In the genomic region with DNA sequence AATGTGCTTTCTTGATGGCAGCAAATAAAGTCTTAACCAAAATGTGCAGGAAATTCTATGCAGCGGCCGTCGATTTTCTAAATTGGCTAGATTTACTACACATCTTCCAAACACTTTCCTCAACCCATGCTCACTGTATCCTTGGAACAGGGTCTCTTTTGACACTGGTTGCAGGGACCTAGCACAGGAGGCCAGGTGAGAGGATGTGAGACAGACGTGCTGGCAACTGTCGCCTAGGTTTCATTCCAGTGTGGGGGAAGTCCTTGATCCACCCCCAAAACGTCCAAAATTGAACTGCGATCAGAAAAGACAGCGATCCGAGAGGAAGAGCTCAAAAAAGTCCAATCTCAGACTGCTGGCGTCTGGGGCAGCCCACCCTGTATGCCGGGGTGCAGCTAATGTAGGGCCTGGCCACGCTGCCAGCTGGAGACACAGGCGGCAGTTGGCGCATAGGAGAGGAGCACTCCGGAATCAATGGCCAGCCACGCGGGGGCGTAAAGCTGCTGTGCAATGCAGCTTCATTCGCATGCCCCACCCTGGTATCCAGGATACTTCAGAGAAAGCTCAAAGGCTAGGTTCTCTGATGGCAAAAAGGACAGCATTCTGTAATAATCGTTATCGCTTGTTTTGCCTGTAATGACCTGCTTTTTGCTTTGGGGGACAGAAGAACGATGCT, we compare ENCODE assay signal across 8 mouse cellular contexts. TPM values are rescaled to one million over a fixed set of nuclear protein-coding genes. Genes with fewer than 3 reads are reported as not detected.
DNase-seq lines count a peak whose midpoint lies in the region; ATAC-seq and TF ChIP-seq lines count a peak whose summit lies in the region.

No protein-coding gene starts in this region.

- TF ChIP-seq POLR2A in CH12.LX (IDR thresholded peaks at IDR 0.05; ENCODE audit: low read depth, low read length), result no peak

- no peak overlapping the region for H3K9ac ChIP-seq in CH12.LX (ENCODE audit: insufficient read depth, low read depth)
- peak overlapping the region; percentile 19; the same call in 1 of the 2 replicates for H3K9ac ChIP-seq in forebrain, postnatal 0 days
- H3K9ac ChIP-seq in lung, embryonic 15.5 days, result no peak overlapping the region

- H3K27ac ChIP-seq in CH12.LX (ENCODE audit: insufficient read depth, low read depth), result no peak overlapping the region
- H3K27ac ChIP-seq in forebrain, postnatal 0 days (ENCODE audit: low read depth, low read length), result no peak overlapping the region
- no peak overlapping the region for H3K27ac ChIP-seq in lung, embryonic 15.5 days

- 17% methylated on average over 22 of the region's 22 CpGs for WGBS in forebrain, postnatal 0 days
- WGBS in lung, embryonic 15.5 days, result 15% methylated on average over 22 of the region's 22 CpGs

- peak in 1 of 2 experiments; percentile 79; a peak in 2 of 4 replicates for TF ChIP-seq CTCF in CH12.LX (conservative IDR thresholded peaks at IDR 0.05 in 1 of 2, IDR thresholded peaks at IDR 0.05 in 1 of 2; ENCODE audit: low read depth in 2 of 2, low read length in 2 of 2)
- peak; percentile 77 for TF ChIP-seq CTCF in forebrain, postnatal 0 days (IDR thresholded peaks at IDR 0.05; ENCODE audit: low read depth)

- H3K4me1 ChIP-seq in CH12.LX (ENCODE audit: control insufficient read depth in 1 of 2, insufficient read depth in 2 of 2), result peaks cover 0 to 15% of the 10 kb centered on the region in 2 experiments; a peak in 2 of 4 replicates
- no peaks in the 10 kb centered on the region for H3K4me1 ChIP-seq in forebrain, postnatal 0 days (ENCODE audit: insufficient read depth)
- H3K4me1 ChIP-seq in lung, embryonic 15.5 days, result no peaks in the 10 kb centered on the region

- peak; percentile 86 for ATAC-seq in forebrain, postnatal 0 days
- peak; percentile 82; the same call in 1 of the 2 replicates for ATAC-seq in lung, embryonic 15.5 days (ENCODE audit: borderline replicate concordance, extremely low read depth, low FRiP score, low TSS enrichment)

- no peak for TF ChIP-seq EP300 in CH12.LX (IDR thresholded peaks at IDR 0.05; ENCODE audit: low read length)

- no peaks in the 10 kb centered on the region for H3K36me3 ChIP-seq in CH12.LX (replicated peaks in 1 of 2; ENCODE audit: control insufficient read depth in 1 of 2, insufficient read depth in 1 of 2, low read length in 1 of 2)
- H3K36me3 ChIP-seq in forebrain, postnatal 0 days (ENCODE audit: insufficient read depth), result no peaks in the 10 kb centered on the region
- H3K36me3 ChIP-seq in lung, embryonic 15.5 days, result no peaks in the 10 kb centered on the region

- H3K4me3 ChIP-seq in CH12.LX (replicated peaks in 1 of 3; ENCODE audit: low read depth in 2 of 3, low read length in 2 of 3, poor library complexity in 1 of 3), result no peak overlapping the region
- peak overlapping the region; percentile 21 for H3K4me3 ChIP-seq in forebrain, postnatal 0 days (ENCODE audit: low read depth, low read length)
- no peak overlapping the region for H3K4me3 ChIP-seq in lung, embryonic 15.5 days

- in situ Hi-C loops in CH12.LX (cut with MboI; ENCODE audit: low pct_ligation_motif_present, low pct_unique_long_range_greater_than_20kb, low sequenced_read_pairs), result no loop called here

- H3K4me2 ChIP-seq in CH12.LX (ENCODE audit: insufficient read depth, low read depth, poor library complexity, severe bottlenecking), result peak overlapping the region; percentile 45
- peak overlapping the region; percentile 41 for H3K4me2 ChIP-seq in forebrain, postnatal 0 days (ENCODE audit: low read depth)
- H3K4me2 ChIP-seq in lung, embryonic 15.5 days, result peak overlapping the region; percentile 48

- DNase-seq in CH12.LX (ENCODE audit: extremely low read depth), result no peak
- peak; percentile 59 to 65 for DNase-seq in cerebellum, adult 18-20 months
- DNase-seq in forebrain, postnatal 0 days, result peak; percentile 80
- DNase-seq in heart, postnatal 4 days, result peak; percentile 84
- DNase-seq in layer of hippocampus, adult 9-11 months, result peak; percentile 64
- DNase-seq in ovary, postnatal 10 days (ENCODE audit: low spot score), result peak; percentile 23
- peak; percentile 73 for DNase-seq in thymus, postnatal 0 days (ENCODE audit: low spot score)

- H3K27me3 ChIP-seq in CH12.LX (replicated peaks), result no peaks in the 10 kb centered on the region
- H3K27me3 ChIP-seq in forebrain, postnatal 0 days (ENCODE audit: insufficient read depth, low read length), result no peaks in the 10 kb centered on the region; the same call in 1 of the 2 replicates
- no peaks in the 10 kb centered on the region for H3K27me3 ChIP-seq in lung, embryonic 15.5 days

- no peaks in the 10 kb centered on the region for H3K9me3 ChIP-seq in CH12.LX (replicated peaks; ENCODE audit: low read length)
- no peaks in the 10 kb centered on the region for H3K9me3 ChIP-seq in forebrain, postnatal 0 days (ENCODE audit: low read length)
- H3K9me3 ChIP-seq in lung, embryonic 15.5 days, result no peaks in the 10 kb centered on the region

- no peaks in the 10 kb centered on the region for H3K79me2 ChIP-seq in CH12.LX (replicated peaks; ENCODE audit: control insufficient read depth, extremely low read depth, insufficient read depth, poor library complexity, severe bottlenecking)

- dilution Hi-C loops in CH12.LX (cut with MboI; ENCODE audit: extremely low pct_ligation_motif_present, extremely low pct_unique_long_range_greater_than_20kb, low sequenced_read_pairs), result no loop called here

- TF ChIP-seq RAD21 in CH12.LX (IDR thresholded peaks at IDR 0.05; ENCODE audit: low read depth, low read length), result peak; percentile 62

TF ChIP-seq in CH12.LX, 34 proteins besides CTCF, POLR2A, EP300 and RAD21 (continues in another document):
- TF ChIP-seq CHD2 (IDR thresholded peaks at IDR 0.05; ENCODE audit: low read length), result no peak
- no peak for TF ChIP-seq ZMIZ1 (IDR thresholded peaks at IDR 0.05; ENCODE audit: low read depth, low read length)
- TF ChIP-seq IRF4 (IDR thresholded peaks at IDR 0.05; ENCODE audit: low read depth, low read length), result peak; percentile 41; the same call in 1 of the 2 replicates
- no peak for TF ChIP-seq MAZ (IDR thresholded peaks at IDR 0.05; ENCODE audit: low read depth, low read length)
- 0 out of 2 replicates have a peak, but pooled peaks have one; percentile 22 for TF ChIP-seq MAX (IDR thresholded peaks at IDR 0.05; ENCODE audit: low read length)
- no peak for TF ChIP-seq KAT2A (IDR thresholded peaks at IDR 0.05; ENCODE audit: insufficient replicate concordance, low read length)
- no peak for TF ChIP-seq RCOR1 (conservative IDR thresholded peaks at IDR 0.05; ENCODE audit: low read depth, low read length)
- TF ChIP-seq USF1 (IDR thresholded peaks at IDR 0.05; ENCODE audit: low read depth, low read length), result no peak
- no peak for TF ChIP-seq CHD1 (IDR thresholded peaks at IDR 0.05; ENCODE audit: low read depth, low read length)
- no peak for TF ChIP-seq TBP (conservative IDR thresholded peaks at IDR 0.05; ENCODE audit: low read depth, low read length)
- TF ChIP-seq SMC3 (IDR thresholded peaks at IDR 0.05; ENCODE audit: low read depth, low read length), result peak; percentile 75
- TF ChIP-seq ZC3H11A (IDR thresholded peaks at IDR 0.05; ENCODE audit: low read depth, low read length), result 0 out of 2 replicates have a peak, but pooled peaks have one; percentile 9
- TF ChIP-seq USF2 (conservative IDR thresholded peaks at IDR 0.05; ENCODE audit: low read depth, low read length), result no peak
- no peak for TF ChIP-seq ZKSCAN1 (IDR thresholded peaks at IDR 0.05; ENCODE audit: borderline replicate concordance, low read depth, low read length)
- no peak for TF ChIP-seq HCFC1 (IDR thresholded peaks at IDR 0.05; ENCODE audit: low read depth, low read length)
- TF ChIP-seq NELFE (IDR thresholded peaks at IDR 0.05; ENCODE audit: low read depth, low read length), result no peak
- no peak for TF ChIP-seq MAFK (IDR thresholded peaks at IDR 0.05; ENCODE audit: insufficient replicate concordance, low read length)
- no peak for TF ChIP-seq TCF12 (IDR thresholded peaks at IDR 0.05; ENCODE audit: low read depth, low read length)
- TF ChIP-seq MYC (IDR thresholded peaks at IDR 0.05; ENCODE audit: low read depth, low read length), result no peak
- TF ChIP-seq GABPA (IDR thresholded peaks at IDR 0.05; ENCODE audit: insufficient replicate concordance, low read depth, low read length), result no peak
- TF ChIP-seq POLR2AphosphoS2 (IDR thresholded peaks at IDR 0.05; ENCODE audit: low read depth, low read length), result no peak
- no peak for TF ChIP-seq NRF1 (IDR thresholded peaks at IDR 0.05; ENCODE audit: low read depth, low read length)

RNA-seq across cellular contexts. Expression of a gene that starts 3.6 kb away (rescaled TPM):
- total RNA-seq in CH12.LX (2012; rRNA removed) (not detected in 2 replicates), CH12.LX (2014; rRNA removed) (not detected in 2 replicates)
- polyA plus RNA-seq in CH12.LX (2012; ENCODE audit: insufficient read length, low read depth), result not detected in 2 replicates
- 0.76 TPM in 1 of 2 replicates, not detected in the other for total RNA-seq in forebrain, postnatal 0 days (2014; rRNA removed)
- polyA plus RNA-seq in forebrain, postnatal 0 days (2015; fragmentation: Nextera tagmentation; extraction: Ambion mirVana), result 0.39 TPM in 1 of 2 replicates, not detected in the other
- not detected for total RNA-seq in heart, postnatal 4 days (2021)
- not detected in 2 replicates for polyA plus RNA-seq in lung, embryonic 15.5 days (2015; fragmentation: Nextera tagmentation; extraction: Ambion mirVana)
- polyA plus RNA-seq in thymus, postnatal 0 days (2015; fragmentation: Nextera tagmentation; extraction: Ambion mirVana), result 0.10 TPM in 1 of 2 replicates, not detected in the other

RNA-seq across cellular contexts. Expression of a gene that starts 10.3 kb away (rescaled TPM):
- total RNA-seq in CH12.LX (2012; rRNA removed), result 0.04 TPM in 1 of 2 replicates, not detected in the other
- not detected in 2 replicates for total RNA-seq in CH12.LX (2014; rRNA removed)
- polyA plus RNA-seq in CH12.LX (2012; ENCODE audit: insufficient read length, low read depth), result not detected in 2 replicates
- not detected in 2 replicates for total RNA-seq in forebrain, postnatal 0 days (2014; rRNA removed)
- 0.04 TPM in 1 of 2 replicates, not detected in the other for polyA plus RNA-seq in forebrain, postnatal 0 days (2015; fragmentation: Nextera tagmentation; extraction: Ambion mirVana)
- not detected for total RNA-seq in heart, postnatal 4 days (2021)
- polyA plus RNA-seq in lung, embryonic 15.5 days (2015; fragmentation: Nextera tagmentation; extraction: Ambion mirVana), result not detected in 2 replicates
- 0.03 and 0.07 TPM in 2 replicates for polyA plus RNA-seq in thymus, postnatal 0 days (2015; fragmentation: Nextera tagmentation; extraction: Ambion mirVana)

RNA-seq across cellular contexts. Expression of a gene that starts 14.3 kb away (rescaled TPM):
- total RNA-seq in CH12.LX (2012; rRNA removed) (186 and 204 TPM in 2 replicates), CH12.LX (2014; rRNA removed) (293 and 321 TPM in 2 replicates)
- polyA plus RNA-seq in CH12.LX (2012; ENCODE audit: insufficient read length, low read depth), result 235 and 269 TPM in 2 replicates
- 146 and 155 TPM in 2 replicates for total RNA-seq in forebrain, postnatal 0 days (2014; rRNA removed)
- 176 and 195 TPM in 2 replicates for polyA plus RNA-seq in forebrain, postnatal 0 days (2015; fragmentation: Nextera tagmentation; extraction: Ambion mirVana)
- total RNA-seq in heart, postnatal 4 days (2021), result 100 to 1,000 TPM; 112 to 119 TPM
- polyA plus RNA-seq in lung, embryonic 15.5 days (2015; fragmentation: Nextera tagmentation; extraction: Ambion mirVana), result 98.0 and 114 TPM in 2 replicates
- 150 and 151 TPM in 2 replicates for polyA plus RNA-seq in thymus, postnatal 0 days (2015; fragmentation: Nextera tagmentation; extraction: Ambion mirVana)
